Mouse (Mus musculus): Measurements from ENCODE around the gene Tspan18. TPM values are rescaled to one million over a fixed set of nuclear protein-coding genes. Genes with fewer than 3 reads are reported as not detected.

The Tspan18 gene
- polyA plus RNA-seq, 1 experiment from 2014 or later = 36.1 TPM

DNA sequence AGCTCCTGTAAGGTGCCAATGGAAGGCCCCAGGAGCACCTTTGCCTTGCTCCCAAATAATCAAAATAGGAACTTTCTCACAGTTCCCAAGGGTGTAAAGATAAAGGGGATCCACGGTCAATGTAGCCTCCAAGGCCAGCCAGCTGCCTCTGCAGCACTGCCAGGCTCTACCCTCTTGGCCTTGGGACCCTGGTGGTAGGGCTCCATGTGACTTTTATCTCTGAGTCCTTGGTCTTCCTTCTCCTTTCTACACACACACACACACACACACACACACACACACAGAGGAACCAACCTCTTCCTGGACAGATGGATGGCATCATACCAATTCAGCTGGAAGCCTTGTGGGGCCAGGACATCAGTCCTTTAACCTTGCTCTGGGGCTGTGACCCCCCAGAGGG is 102.2 kb downstream of the Tspan18 start:
- no peak for DNase-seq (ENCODE audit: low spot score)
- WGBS = 71% methylated on average over 1 of the region's 1 CpGs

GRCm38 (mm10) chr2:93228480-93228824 is 105.9 kb downstream of the Tspan18 start:
- Histone ChIP-seq H3K9me3 (ENCODE audit: control insufficient read depth, low read length) (no peaks in the 10 kb centered on the region), H3K4me3 (ENCODE audit: low read depth, low read length) (no peak overlapping the region), H3K4me1 (replicated peaks; ENCODE audit: control insufficient read depth, insufficient read depth, low read length) (peaks cover 11% of the 10 kb centered on the region), H3K9ac (ENCODE audit: low read length) (no peak overlapping the region), H3K27me3 (replicated peaks; ENCODE audit: control insufficient read depth, insufficient read depth, low read length) (no peaks in the 10 kb centered on the region), H3K27ac (ENCODE audit: low read depth) (no peak overlapping the region), H3K4me2 (ENCODE audit: low read length) (no peak overlapping the region), H3K36me3 (ENCODE audit: control insufficient read depth, insufficient read depth, low read length) (no peaks in the 10 kb centered on the region)
- DNase-seq (ENCODE audit: low spot score) (no peak), ATAC-seq (replicated peaks; ENCODE audit: low FRiP score, low TSS enrichment, low read depth) (no peak)
- 24% methylated on average over 5 of the region's 5 CpGs for WGBS

More for the DNA sequence above, 102.2 kb downstream of the Tspan18 start:
- Histone ChIP-seq H3K36me3 (ENCODE audit: control insufficient read depth, insufficient read depth, low read length) (no peaks in the 10 kb centered on the region; the same call in 1 of the 2 replicates), H3K4me3 (ENCODE audit: low read depth, low read length) (no peak overlapping the region), H3K27me3 (replicated peaks; ENCODE audit: control insufficient read depth, insufficient read depth, low read length) (no peaks in the 10 kb centered on the region), H3K9ac (ENCODE audit: low read length) (no peak overlapping the region), H3K9me3 (ENCODE audit: control insufficient read depth, low read length) (no peaks in the 10 kb centered on the region), H3K4me1 (replicated peaks; ENCODE audit: control insufficient read depth, insufficient read depth, low read length) (peaks cover 8% of the 10 kb centered on the region), H3K27ac (ENCODE audit: low read depth) (no peak overlapping the region), H3K4me2 (ENCODE audit: low read length) (no peak overlapping the region)
- no peak for ATAC-seq (replicated peaks; ENCODE audit: low FRiP score, low TSS enrichment, low read depth)

DNA sequence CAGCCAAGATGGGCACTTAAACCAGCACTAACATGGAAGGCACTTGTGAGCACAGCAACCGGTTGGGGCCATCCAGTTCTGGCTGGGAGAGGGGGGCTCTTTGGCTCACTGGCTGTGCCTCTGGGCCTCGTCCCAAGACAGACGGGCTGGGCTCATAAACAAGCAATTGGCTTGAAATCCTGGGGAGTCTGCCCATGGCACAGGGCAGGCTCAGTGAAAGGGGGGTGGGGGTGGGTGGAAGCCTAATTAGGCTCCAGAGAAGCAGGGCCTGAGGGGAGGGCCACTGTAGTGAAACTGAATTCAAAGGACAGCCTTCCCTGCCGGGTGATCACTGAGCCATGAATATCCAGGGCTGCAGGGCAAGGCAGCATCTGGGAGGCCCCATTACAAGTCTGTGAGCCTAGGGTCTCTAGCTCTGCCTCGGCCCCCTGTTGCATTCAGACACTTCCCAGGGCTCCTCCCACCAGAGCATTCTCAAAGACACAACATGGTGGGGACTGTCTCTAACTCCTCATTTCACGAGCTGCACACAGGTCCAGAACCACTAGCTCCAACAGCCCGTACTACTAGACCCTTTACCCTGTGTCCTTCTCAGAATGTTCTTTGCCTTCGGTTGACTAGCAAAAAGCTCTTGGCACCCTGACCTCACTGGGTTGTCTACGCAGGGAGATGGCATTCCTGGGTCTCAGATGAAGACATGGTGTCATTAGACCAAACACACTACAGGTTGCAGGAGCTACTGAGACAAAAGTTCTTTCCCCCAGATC is 106.4 kb downstream of the Tspan18 start:
- DNase-seq (ENCODE audit: low spot score) = no peak
- Histone ChIP-seq H3K4me3 (ENCODE audit: low read depth, low read length) (no peak overlapping the region), H3K4me2 (ENCODE audit: low read length) (no peak overlapping the region), H3K27ac (ENCODE audit: low read depth) (no peak overlapping the region), H3K27me3 (replicated peaks; ENCODE audit: control insufficient read depth, insufficient read depth, low read length) (no peaks in the 10 kb centered on the region), H3K4me1 (replicated peaks; ENCODE audit: control insufficient read depth, insufficient read depth, low read length) (peaks cover 11% of the 10 kb centered on the region), H3K9me3 (ENCODE audit: control insufficient read depth, low read length) (no peaks in the 10 kb centered on the region), H3K36me3 (ENCODE audit: control insufficient read depth, insufficient read depth, low read length) (no peaks in the 10 kb centered on the region), H3K9ac (ENCODE audit: low read length) (no peak overlapping the region)
- WGBS = 52% methylated on average over 9 of the region's 9 CpGs
- no peak for ATAC-seq (replicated peaks; ENCODE audit: low FRiP score, low TSS enrichment, low read depth)

DNA sequence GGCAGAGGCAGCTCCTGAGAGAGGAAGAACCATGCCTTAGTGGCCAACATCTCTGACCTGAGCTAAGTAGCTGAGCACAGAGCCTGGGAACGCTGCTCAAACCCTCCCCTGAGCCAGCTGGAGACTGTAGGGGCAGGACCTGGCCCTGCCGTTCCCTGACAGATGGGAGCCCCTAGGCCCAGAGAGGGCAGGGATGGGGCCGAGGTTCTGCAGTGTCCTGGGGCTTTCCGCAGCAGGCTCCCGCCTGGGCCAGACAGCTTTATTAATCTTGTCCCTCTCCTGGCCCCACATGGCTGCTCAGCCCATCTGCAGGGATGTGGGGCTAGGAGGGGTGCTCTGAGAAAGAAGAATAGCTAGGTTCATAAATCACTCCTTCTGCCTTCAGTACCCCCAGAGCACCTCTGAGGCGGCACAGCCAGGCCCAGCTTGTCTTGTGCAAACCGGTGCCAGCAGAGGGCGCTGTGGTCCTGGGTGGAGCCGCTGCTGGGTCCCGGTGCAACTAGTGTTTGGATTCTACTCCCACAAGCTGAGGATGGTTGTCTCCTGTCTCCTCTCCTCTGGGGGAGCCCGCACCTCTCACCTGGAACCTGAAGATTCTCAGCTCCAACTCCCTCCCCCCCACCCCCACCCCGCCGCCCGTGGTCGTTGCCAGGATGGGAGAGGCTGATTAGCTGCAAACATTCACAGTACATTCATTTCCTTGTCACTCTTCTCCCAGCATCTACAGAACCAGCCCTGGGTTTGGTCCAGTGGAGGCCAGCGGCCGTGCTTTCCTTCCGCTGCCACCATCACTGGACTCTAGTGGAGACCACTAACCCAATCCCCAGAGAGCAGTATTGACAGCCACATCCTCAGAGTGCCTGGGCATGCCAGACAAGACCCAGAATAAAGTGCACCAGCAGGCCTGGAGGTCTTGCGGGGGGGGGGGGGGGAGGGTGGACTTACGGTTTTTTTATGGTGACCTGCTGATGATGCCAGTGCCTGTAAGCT is 107.4 kb downstream of the Tspan18 start:
- WGBS = 13% methylated on average over 20 of the region's 20 CpGs
- peaks cover 4% of the 10 kb centered on the region; the same call in 1 of the 2 replicates for H3K36me3 ChIP-seq (ENCODE audit: control insufficient read depth, insufficient read depth, low read length)
- no peak overlapping the region for H3K4me2 ChIP-seq (ENCODE audit: low read length)
- H3K9me3 ChIP-seq (ENCODE audit: control insufficient read depth, low read length) = no peaks in the 10 kb centered on the region
- H3K27ac ChIP-seq (ENCODE audit: low read depth) = no peak overlapping the region
- no peak overlapping the region for H3K4me3 ChIP-seq (ENCODE audit: low read depth, low read length)
- H3K27me3 ChIP-seq (replicated peaks; ENCODE audit: control insufficient read depth, insufficient read depth, low read length) = no peaks in the 10 kb centered on the region
- H3K4me1 ChIP-seq (replicated peaks; ENCODE audit: control insufficient read depth, insufficient read depth, low read length) = peaks cover 11% of the 10 kb centered on the region
- H3K9ac ChIP-seq (ENCODE audit: low read length) = no peak overlapping the region
- DNase-seq (ENCODE audit: low spot score) (peak; percentile 98), ATAC-seq (replicated peaks; ENCODE audit: low FRiP score, low TSS enrichment, low read depth) (peak; percentile 87)

DNA sequence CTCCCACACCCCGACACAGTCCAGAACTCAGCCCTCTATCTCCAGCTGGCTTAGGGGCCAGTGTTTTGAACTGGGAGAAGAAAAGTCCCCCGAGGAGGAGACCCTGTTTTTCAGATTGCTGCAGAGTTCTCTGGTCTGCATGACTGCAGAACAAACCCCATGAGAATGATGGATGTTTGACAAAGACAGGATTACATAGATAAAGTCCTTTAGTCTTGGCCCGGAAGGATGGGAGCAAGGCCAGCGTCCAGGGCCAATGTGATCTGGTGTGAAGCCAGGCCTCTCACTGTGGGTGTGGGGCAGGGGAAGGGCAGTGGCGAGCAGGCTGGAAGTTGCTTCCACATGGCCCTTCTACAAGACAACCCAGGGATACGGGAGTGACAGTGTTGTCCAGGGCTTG is 110.8 kb downstream of the Tspan18 start:
- no peak for DNase-seq (ENCODE audit: low spot score)
- no peak for ATAC-seq (replicated peaks; ENCODE audit: low FRiP score, low TSS enrichment, low read depth)
- Histone ChIP-seq H3K9me3 (ENCODE audit: control insufficient read depth, low read length) (no peaks in the 10 kb centered on the region), H3K4me3 (ENCODE audit: low read depth, low read length) (no peak overlapping the region), H3K4me1 (replicated peaks; ENCODE audit: control insufficient read depth, insufficient read depth, low read length) (peaks cover 11% of the 10 kb centered on the region), H3K27me3 (replicated peaks; ENCODE audit: control insufficient read depth, insufficient read depth, low read length) (no peaks in the 10 kb centered on the region), H3K4me2 (ENCODE audit: low read length) (no peak overlapping the region), H3K27ac (ENCODE audit: low read depth) (no peak overlapping the region), H3K36me3 (ENCODE audit: control insufficient read depth, insufficient read depth, low read length) (peaks cover 15% of the 10 kb centered on the region; the same call in 1 of the 2 replicates), H3K9ac (ENCODE audit: low read length) (no peak overlapping the region)
- 54% methylated on average over 6 of the region's 6 CpGs for WGBS

DNA sequence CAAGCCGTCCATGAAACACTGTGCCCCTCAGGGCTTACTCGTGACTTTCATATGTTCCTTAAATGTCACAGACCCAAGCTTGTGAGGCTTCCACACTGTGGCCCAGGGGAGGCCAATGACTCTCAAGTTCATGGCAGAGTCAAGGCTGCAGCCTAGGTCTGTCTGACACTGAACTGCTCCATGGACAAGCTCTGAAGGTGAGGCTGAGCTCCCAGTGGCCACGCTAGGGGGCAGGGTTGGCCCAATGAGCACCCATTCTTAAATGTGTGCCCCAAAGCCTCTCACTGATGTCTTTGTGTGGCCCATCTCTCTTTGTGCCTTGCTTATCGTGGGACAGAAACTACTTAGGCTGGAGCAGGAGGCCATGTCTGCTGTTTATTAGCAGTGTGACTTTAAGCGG is 113.9 kb downstream of the Tspan18 start:
- Histone ChIP-seq H3K4me1 (replicated peaks; ENCODE audit: control insufficient read depth, insufficient read depth, low read length) (peaks cover 19% of the 10 kb centered on the region), H3K9ac (ENCODE audit: low read length) (no peak overlapping the region), H3K9me3 (ENCODE audit: control insufficient read depth, low read length) (no peaks in the 10 kb centered on the region), H3K4me2 (ENCODE audit: low read length) (no peak overlapping the region), H3K36me3 (ENCODE audit: control insufficient read depth, insufficient read depth, low read length) (peaks cover 15% of the 10 kb centered on the region; the same call in 1 of the 2 replicates), H3K4me3 (ENCODE audit: low read depth, low read length) (no peak overlapping the region), H3K27me3 (replicated peaks; ENCODE audit: control insufficient read depth, insufficient read depth, low read length) (no peaks in the 10 kb centered on the region), H3K27ac (ENCODE audit: low read depth) (no peak overlapping the region)
- 65% methylated on average over 5 of the region's 5 CpGs for WGBS
- DNase-seq (ENCODE audit: low spot score) (no peak), ATAC-seq (replicated peaks; ENCODE audit: low FRiP score, low TSS enrichment, low read depth) (no peak)

DNA sequence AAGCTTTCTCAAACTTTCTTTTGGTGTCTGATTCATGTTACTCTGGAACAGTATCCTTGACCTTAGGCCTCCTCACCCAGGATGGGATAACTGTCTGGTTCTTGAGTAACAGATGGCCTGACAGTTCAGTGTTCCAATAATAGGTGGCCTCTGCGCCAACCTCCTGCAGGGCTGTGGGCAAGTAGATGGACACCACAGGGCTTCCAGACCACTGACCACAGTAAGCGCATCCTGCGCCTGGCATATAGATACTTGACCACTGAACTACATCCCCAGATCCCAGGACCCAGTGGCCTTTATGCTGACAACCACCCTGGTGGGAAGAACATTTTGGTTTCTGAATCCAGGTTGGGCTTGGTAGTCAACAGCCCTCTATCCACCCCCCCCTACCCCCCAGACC is 114.7 kb downstream of the Tspan18 start:
- ATAC-seq (replicated peaks; ENCODE audit: low FRiP score, low TSS enrichment, low read depth) = no peak
- WGBS = 94% methylated on average over 3 of the region's 3 CpGs

GRCm38 (mm10) chr2:93218353-93218990 is 115.8 kb downstream of the Tspan18 start:
- peaks cover 15% of the 10 kb centered on the region; the same call in 1 of the 2 replicates for H3K36me3 ChIP-seq (ENCODE audit: control insufficient read depth, insufficient read depth, low read length)
- ATAC-seq (replicated peaks; ENCODE audit: low FRiP score, low TSS enrichment, low read depth) (no peak), DNase-seq (ENCODE audit: low spot score) (no peak)
- H3K9me3 ChIP-seq (ENCODE audit: control insufficient read depth, low read length) = no peaks in the 10 kb centered on the region
- no peak overlapping the region for H3K4me2 ChIP-seq (ENCODE audit: low read length)
- WGBS = 66% methylated on average over 7 of the region's 7 CpGs
- peaks cover 22% of the 10 kb centered on the region for H3K4me1 ChIP-seq (replicated peaks; ENCODE audit: control insufficient read depth, insufficient read depth, low read length)
- no peaks in the 10 kb centered on the region for H3K27me3 ChIP-seq (replicated peaks; ENCODE audit: control insufficient read depth, insufficient read depth, low read length)
- H3K4me3 ChIP-seq (ENCODE audit: low read depth, low read length) = no peak overlapping the region
- no peak overlapping the region for H3K9ac ChIP-seq (ENCODE audit: low read length)
- no peak overlapping the region for H3K27ac ChIP-seq (ENCODE audit: low read depth)

More for the DNA sequence above, 114.7 kb downstream of the Tspan18 start:
- Histone ChIP-seq H3K27me3 (replicated peaks; ENCODE audit: control insufficient read depth, insufficient read depth, low read length) (no peaks in the 10 kb centered on the region), H3K4me1 (replicated peaks; ENCODE audit: control insufficient read depth, insufficient read depth, low read length) (peaks cover 19% of the 10 kb centered on the region), H3K27ac (ENCODE audit: low read depth) (no peak overlapping the region), H3K9me3 (ENCODE audit: control insufficient read depth, low read length) (no peaks in the 10 kb centered on the region), H3K9ac (ENCODE audit: low read length) (no peak overlapping the region), H3K36me3 (ENCODE audit: control insufficient read depth, insufficient read depth, low read length) (peaks cover 15% of the 10 kb centered on the region; the same call in 1 of the 2 replicates), H3K4me2 (ENCODE audit: low read length) (no peak overlapping the region), H3K4me3 (ENCODE audit: low read depth, low read length) (no peak overlapping the region)
- no peak for DNase-seq (ENCODE audit: low spot score)
